19 mouse cellular contexts compared by ENCODE assay signal in genomic region chr8:61218439-61218838, GRCm38 (mm10). TPM values are rescaled to one million over a fixed set of nuclear protein-coding genes. Genes with fewer than 3 reads are reported as not detected.
DNase-seq lines count a peak whose midpoint lies in the region; ATAC-seq and TF ChIP-seq lines count a peak whose summit lies in the region.
"Had no signal": no experiment of that assay in that cellular context is flagged by ENCODE, and none has a peak within 500 bp of the region (broad histone marks: within the 10 kb centered on the region; RNA-seq: fewer than 3 reads in every experiment).

No protein-coding gene starts in this region.

- H3K4me2 ChIP-seq in stomach, postnatal 0 days (replicated peaks; ENCODE audit: low read depth), result no peak overlapping the region
- H3K4me2 ChIP-seq: hindbrain, embryonic 12.5 days; midbrain, embryonic 12.5 days had no signal

- no peak for TF ChIP-seq CTCF in stomach, postnatal 0 days (IDR thresholded peaks at IDR 0.05; ENCODE audit: low read depth)

- H3K9me3 ChIP-seq in limb, embryonic 10.5 days (replicated peaks), result no peaks in the 10 kb centered on the region
- no peaks in the 10 kb centered on the region for H3K9me3 ChIP-seq in stomach, postnatal 0 days (ENCODE audit: control insufficient read depth, low read length)
- H3K9me3 ChIP-seq: hindbrain, embryonic 12.5 days; midbrain, embryonic 12.5 days had no signal

- no peak overlapping the region for H3K9ac ChIP-seq in stomach, postnatal 0 days (ENCODE audit: low read length)
- H3K9ac ChIP-seq: hindbrain, embryonic 12.5 days; midbrain, embryonic 12.5 days had no signal

- H3K27me3 ChIP-seq in limb, embryonic 10.5 days (ENCODE audit: low read depth, poor library complexity, severe bottlenecking), result 0 out of 2 replicates have a peak, but pooled peaks cover 5% of the 10 kb centered on the region
- no peaks in the 10 kb centered on the region for H3K27me3 ChIP-seq in stomach, postnatal 0 days (ENCODE audit: control insufficient read depth, insufficient read depth, low read length)
- H3K27me3 ChIP-seq: hindbrain, embryonic 12.5 days; midbrain, embryonic 12.5 days had no signal

- ATAC-seq in CD4-positive, CD25-positive, alpha-beta regulatory T cell, adult 4 months, result peak; percentile 36
- no peak for ATAC-seq in stomach, postnatal 0 days (ENCODE audit: low FRiP score, low TSS enrichment)

- 96% methylated on average over 2 of the region's 2 CpGs for WGBS in limb, embryonic 10.5 days
- 88% methylated on average over 2 of the region's 2 CpGs for WGBS in stomach, postnatal 0 days

- no peak overlapping the region for H3K27ac ChIP-seq in limb, embryonic 10.5 days
- H3K27ac ChIP-seq in stomach, postnatal 0 days (replicated peaks), result no peak overlapping the region
- H3K27ac ChIP-seq: heart, adult 2 months; hindbrain, embryonic 12.5 days; kidney, postnatal 0 days; macrophage; midbrain, embryonic 12.5 days had no signal

- no peaks in the 10 kb centered on the region for H3K36me3 ChIP-seq in limb, embryonic 10.5 days
- H3K36me3 ChIP-seq in stomach, postnatal 0 days (ENCODE audit: control insufficient read depth, insufficient read depth, low read length), result no peaks in the 10 kb centered on the region
- H3K36me3 ChIP-seq: hindbrain, embryonic 12.5 days; midbrain, embryonic 12.5 days had no signal

- peaks cover 11% of the 10 kb centered on the region for H3K4me1 ChIP-seq in limb, embryonic 10.5 days
- no peaks in the 10 kb centered on the region for H3K4me1 ChIP-seq in stomach, postnatal 0 days (replicated peaks; ENCODE audit: control insufficient read depth, insufficient read depth)
- H3K4me1 ChIP-seq: hindbrain, embryonic 12.5 days; midbrain, embryonic 12.5 days had no signal

- no peak overlapping the region for H3K4me3 ChIP-seq in limb, embryonic 10.5 days
- H3K4me3 ChIP-seq in stomach, postnatal 0 days (ENCODE audit: low read depth, low read length), result no peak overlapping the region
- H3K4me3 ChIP-seq: heart, adult 2 months; hindbrain, embryonic 12.5 days; midbrain, embryonic 12.5 days had no signal

- no peak for TF ChIP-seq EP300 in stomach, postnatal 0 days (optimal IDR thresholded peaks at IDR 0.05)

- DNase-seq in 416B (ENCODE audit: low read depth), result peak; percentile 42
- DNase-seq in ZHBTc4 (ENCODE audit: low read depth, low spot score), result peak; percentile 16
- peak; percentile 22 for DNase-seq in limb, embryonic 10.5 days (ENCODE audit: low spot score)
- DNase-seq in cerebellum, postnatal 4 days (ENCODE audit: low spot score in 2 of 2), result no peak
- DNase-seq in frontal cortex, postnatal 36 days (ENCODE audit: low spot score in 2 of 2), result no peak
- DNase-seq in stomach, postnatal 0 days (ENCODE audit: low spot score), result no peak
- DNase-seq in spleen, postnatal 36 days (ENCODE audit: low spot score in 2 of 2), result no peak
- DNase-seq: adrenal gland, postnatal 14 days; cerebellum, adult 2 months; gastrocnemius, postnatal 10 days; heart, adult 2 months; kidney, adult 2 months; right cerebral cortex, postnatal 14 days; thymus, postnatal 36 days had no signal

RNA-seq across cellular contexts. Expression of gene Sh3rf1, which starts 5.2 kb away (rescaled TPM):
- polyA plus RNA-seq in CD4-positive, CD25-positive, alpha-beta regulatory T cell, adult 4 months (2017; shearing (Covaris generic)), result 1 to 10 TPM; 7.4 to 8.0 TPM
- 7.7 and 7.8 TPM in 2 replicates for polyA plus RNA-seq in limb, embryonic 10.5 days (2016; fragmentation: Nextera tagmentation; extraction: Ambion mirVana)
- polyA plus RNA-seq in stomach, postnatal 0 days (2015; fragmentation: Nextera tagmentation; extraction: Ambion mirVana), result 4.8 and 5.0 TPM in 2 replicates

Comparison
In these comparisons a context has a peak if more than half of its experiments do, and no peak if none do; other contexts are left out.
1. DNase-seq: peak in 416B (single experiment), ZHBTc4 (single experiment) and limb, embryonic 10.5 days (single experiment); none in cerebellum, postnatal 4 days (0 of 2), frontal cortex, postnatal 36 days (0 of 2), stomach, postnatal 0 days (single experiment) and spleen, postnatal 36 days (0 of 2).